Mouse (Mus musculus) CH12.LX (cell line): ENCODE data around the gene Sim2. TPM values are rescaled to one million over a fixed set of nuclear protein-coding genes. Genes with fewer than 3 reads are reported as not detected.

Source experiments
- polyA plus RNA-seq: library from polyadenylated mRNA; unstranded; fragments of >175 nt; gene quantifications from 2 replicates; pipeline ENCODE4 v1.2.1, GENCODE M21; 2012; ENCODE audit warnings: low read depth; ENCODE audit not compliant: insufficient read length
- total RNA-seq, 2 experiments: library from RNA; depleted of rRNA; stranded (reverse); fragments of 300-350 nt in 1 of 2; fragments of >200 nt in 1 of 2; gene quantifications; 2 replicates each; pipeline ENCODE4 v1.2.3; 2012 to 2014

The Sim2 gene
- total and polyA plus RNA-seq, 3 experiments, result not detected

Other genes with a start within 250 kb of the Sim2 start
- gene Chaf1b, start 201.0 kb upstream of the Sim2 start, total RNA-seq (2012; rRNA removed), result 46.7 and 58.6 TPM in 2 replicates
- gene Chaf1b, start 201.0 kb upstream of the Sim2 start, total RNA-seq (2014; rRNA removed), result 74.8 and 76.2 TPM in 2 replicates
- gene Chaf1b, start 201.0 kb upstream of the Sim2 start, polyA plus RNA-seq, result 82.0 and 84.0 TPM in 2 replicates
- gene Cldn14, start 76.1 kb upstream of the Sim2 start, total RNA-seq (2012; rRNA removed), result 0.25 and 0.38 TPM in 2 replicates
- 0.15 and 0.39 TPM in 2 replicates for gene Cldn14, start 76.1 kb upstream of the Sim2 start, total RNA-seq (2014; rRNA removed)
- gene Cldn14, start 76.1 kb upstream of the Sim2 start, polyA plus RNA-seq, result 0.21 and 0.71 TPM in 2 replicates
- gene Hlcs, start 228.6 kb downstream of the Sim2 start, total RNA-seq (2012; rRNA removed), result 7.8 and 9.4 TPM in 2 replicates
- gene Hlcs, start 228.6 kb downstream of the Sim2 start, total RNA-seq (2014; rRNA removed), result 4.2 and 5.3 TPM in 2 replicates
- 11.3 and 12.5 TPM in 2 replicates for gene Hlcs, start 228.6 kb downstream of the Sim2 start, polyA plus RNA-seq
- gene Ripply3, start 243.5 kb downstream of the Sim2 start, total RNA-seq (2012; rRNA removed), result 6.1 and 6.5 TPM in 2 replicates
- 0.20 and 0.28 TPM in 2 replicates for gene Ripply3, start 243.5 kb downstream of the Sim2 start, total RNA-seq (2014; rRNA removed)
- gene Ripply3, start 243.5 kb downstream of the Sim2 start, polyA plus RNA-seq, result 1.0 and 1.3 TPM in 2 replicates